Mouse (Mus musculus): ENCODE data around the gene Ptprd.

The Ptprd gene

DNA sequence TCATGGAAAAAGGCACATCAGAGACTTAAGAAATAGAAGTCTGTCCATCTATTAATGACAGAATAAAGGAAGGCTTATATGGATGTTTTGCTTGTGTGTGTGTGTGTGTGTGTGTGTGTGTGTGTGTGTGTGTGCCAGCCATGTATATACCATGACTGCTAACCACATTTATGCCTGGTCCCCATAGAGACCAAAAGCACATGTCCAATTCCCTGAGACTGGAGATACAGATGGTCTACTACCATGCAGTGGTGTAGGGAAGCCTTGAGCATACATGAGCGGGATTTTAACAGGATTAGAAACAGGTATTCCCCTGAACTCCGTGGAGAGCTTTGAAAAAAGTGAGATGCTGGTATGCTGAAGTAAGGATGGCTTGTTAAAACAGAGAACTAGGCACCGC, 1886.1 kb downstream of the Ptprd start:
- in situ Hi-C loops (cut with MboI, MseI), result no loop called here

DNA sequence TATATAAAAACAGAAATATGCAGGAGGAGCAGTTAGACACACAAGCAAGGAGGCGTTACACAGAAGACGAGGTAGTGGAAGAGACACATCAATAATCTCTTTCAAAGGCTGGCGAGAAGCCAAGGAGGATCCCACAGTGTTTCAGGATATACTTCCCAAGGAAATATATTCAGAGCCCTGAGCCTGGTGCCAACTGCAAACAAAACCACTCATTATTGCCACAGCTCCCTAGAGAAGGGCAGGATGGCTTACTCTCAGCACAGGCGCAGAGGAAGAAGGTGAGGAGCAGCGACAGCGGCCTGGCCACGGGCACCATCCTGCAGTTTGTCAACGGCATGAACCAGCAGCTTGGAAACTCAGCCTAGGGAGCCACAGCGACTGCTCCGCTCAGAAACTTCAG, 1886.8 kb downstream of the Ptprd start:
- in situ Hi-C loops (cut with MboI, MseI), result no loop called here

DNA sequence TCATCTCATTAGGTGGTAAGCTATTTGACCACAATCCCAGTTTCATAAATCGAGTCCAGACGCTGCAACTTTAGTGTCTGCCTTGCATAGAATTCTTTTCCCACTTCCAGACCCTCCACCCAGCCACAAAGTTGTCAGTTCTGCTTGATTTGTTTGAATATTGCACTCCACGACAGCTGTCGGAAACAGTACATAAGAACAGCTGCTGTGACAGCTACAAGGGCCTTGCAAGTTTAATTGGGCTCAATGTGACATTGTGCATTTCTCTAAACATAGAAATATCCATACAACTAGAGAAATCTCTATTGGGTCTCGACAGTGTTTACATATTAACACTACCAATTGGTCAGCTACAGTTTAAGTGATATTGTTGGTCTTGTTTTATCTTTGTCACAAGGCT, 1887.3 kb downstream of the Ptprd start:
- in situ Hi-C loops (cut with MboI, MseI), result no loop called here

GRCm38 (mm10) chr4:76319874-76320273, 1891.9 kb downstream of the Ptprd start:
- in situ Hi-C loops (cut with MboI, MseI), result loop anchor here in 1 of 2 experiments (10.0 kb wide), 1 partner anchor 975 kb away; no protein-coding TSS in a partner anchor

DNA sequence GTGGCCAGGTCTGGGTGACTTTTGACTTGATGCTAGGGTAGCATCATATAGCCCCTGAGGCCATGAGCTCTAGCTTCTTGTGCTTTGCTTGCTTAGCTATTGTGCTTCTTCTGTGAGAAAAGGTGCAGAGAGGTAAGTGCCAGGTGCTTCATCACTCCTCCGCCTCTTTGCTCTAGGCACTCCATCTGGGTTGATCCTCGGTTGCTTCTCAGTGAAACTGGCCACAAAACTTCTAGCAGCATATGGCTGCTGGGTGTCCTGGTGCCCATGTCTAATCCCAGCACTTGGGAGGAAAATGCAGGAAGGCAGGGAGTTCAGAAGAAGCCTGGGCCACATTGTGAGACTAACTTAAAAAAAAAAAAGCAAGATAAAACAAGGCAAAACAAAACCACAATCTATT, 1895.8 kb downstream of the Ptprd start:
- in situ Hi-C loops (cut with MboI, MseI), result loop anchor here in 1 of 2 experiments (10.0 kb wide), 1 partner anchor 979 kb away; no protein-coding TSS in a partner anchor

GRCm38 (mm10) chr4:76313749-76314148, 1898.0 kb downstream of the Ptprd start:
- in situ Hi-C loops (cut with MboI, MseI), result loop anchor here in 1 of 2 experiments (10.0 kb wide), 1 partner anchor 981 kb away; no protein-coding TSS in a partner anchor

- in situ Hi-C loops (cut with MboI, MseI), result loop anchor here in 1 of 2 experiments (10.0 kb wide), 1 partner anchor 982 kb away; no protein-coding TSS in a partner anchor
Observed at GRCm38 (mm10) chr4:76312593-76312992, 1899.2 kb downstream of the Ptprd start.

DNA sequence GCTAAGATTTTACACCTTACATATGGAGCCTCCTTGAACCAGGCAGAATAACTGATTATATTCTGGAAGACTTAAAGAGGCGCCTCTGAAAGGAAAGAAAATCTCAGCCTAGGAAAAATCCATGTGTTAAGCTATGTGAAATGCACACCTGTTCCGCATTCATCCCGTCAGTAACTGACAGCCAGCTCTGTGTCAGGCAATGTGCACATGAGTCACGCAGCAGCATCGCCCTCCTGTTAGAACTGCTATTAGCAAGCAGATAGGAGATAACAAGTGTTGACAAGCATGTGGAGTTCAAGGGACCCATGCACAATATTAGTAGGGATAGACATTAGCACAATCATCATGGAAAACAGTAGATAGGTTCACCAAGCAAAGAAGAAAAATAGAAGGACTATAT, 1905.8 kb downstream of the Ptprd start:
- in situ Hi-C loops (cut with MboI, MseI), result no loop called here

- in situ Hi-C loops (cut with MboI, MseI), result no loop called here
Observed at GRCm38 (mm10) chr4:76297375-76297774, 1914.4 kb downstream of the Ptprd start.

DNA sequence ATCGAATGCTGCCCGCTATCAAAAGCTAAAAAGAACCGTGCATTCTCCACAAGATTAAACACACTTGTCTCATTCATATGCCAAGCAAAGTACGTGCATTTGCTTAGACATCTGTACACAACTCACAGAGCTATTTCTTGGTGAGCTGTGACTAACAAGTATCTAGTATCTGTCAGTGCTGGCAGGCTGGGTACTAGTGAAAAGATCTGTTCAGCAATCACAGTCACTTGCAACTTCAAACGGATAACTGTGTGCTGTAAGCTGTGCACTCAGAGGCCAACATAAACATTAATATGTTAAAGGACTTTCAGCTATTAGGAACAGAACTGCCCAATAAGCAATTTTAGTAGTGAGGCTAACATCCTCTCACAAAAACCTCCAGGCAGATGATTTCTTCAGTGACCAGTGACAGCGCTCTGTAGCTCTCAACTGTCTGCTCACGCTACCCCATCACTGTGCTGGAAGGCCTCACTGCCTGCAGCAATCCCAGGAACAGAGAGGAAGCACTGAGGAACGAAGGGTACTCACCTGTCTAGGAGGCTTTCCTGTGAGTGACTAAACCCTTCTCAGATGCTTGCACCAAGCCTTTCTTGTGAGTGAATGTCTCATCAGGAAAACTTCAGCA, 1918.9 kb downstream of the Ptprd start:
- in situ Hi-C loops (cut with MboI, MseI), result no loop called here

DNA sequence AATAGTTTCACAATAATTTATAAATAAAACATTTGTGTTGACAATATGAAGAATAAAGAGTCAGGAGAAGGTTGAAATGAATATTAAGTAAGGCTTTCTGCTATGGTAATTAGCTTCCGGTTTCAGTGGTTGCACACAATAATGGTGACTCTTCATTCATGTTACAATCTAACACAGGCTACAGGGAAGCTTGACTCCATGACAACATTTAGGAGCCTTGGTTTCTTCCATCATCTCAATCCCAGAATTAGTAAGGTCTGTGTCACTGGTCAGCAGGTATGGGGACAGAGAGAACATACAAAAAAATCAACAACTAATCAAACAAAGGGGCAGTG, 1921.3 kb downstream of the Ptprd start:
- in situ Hi-C loops (cut with MboI, MseI), result no loop called here

DNA sequence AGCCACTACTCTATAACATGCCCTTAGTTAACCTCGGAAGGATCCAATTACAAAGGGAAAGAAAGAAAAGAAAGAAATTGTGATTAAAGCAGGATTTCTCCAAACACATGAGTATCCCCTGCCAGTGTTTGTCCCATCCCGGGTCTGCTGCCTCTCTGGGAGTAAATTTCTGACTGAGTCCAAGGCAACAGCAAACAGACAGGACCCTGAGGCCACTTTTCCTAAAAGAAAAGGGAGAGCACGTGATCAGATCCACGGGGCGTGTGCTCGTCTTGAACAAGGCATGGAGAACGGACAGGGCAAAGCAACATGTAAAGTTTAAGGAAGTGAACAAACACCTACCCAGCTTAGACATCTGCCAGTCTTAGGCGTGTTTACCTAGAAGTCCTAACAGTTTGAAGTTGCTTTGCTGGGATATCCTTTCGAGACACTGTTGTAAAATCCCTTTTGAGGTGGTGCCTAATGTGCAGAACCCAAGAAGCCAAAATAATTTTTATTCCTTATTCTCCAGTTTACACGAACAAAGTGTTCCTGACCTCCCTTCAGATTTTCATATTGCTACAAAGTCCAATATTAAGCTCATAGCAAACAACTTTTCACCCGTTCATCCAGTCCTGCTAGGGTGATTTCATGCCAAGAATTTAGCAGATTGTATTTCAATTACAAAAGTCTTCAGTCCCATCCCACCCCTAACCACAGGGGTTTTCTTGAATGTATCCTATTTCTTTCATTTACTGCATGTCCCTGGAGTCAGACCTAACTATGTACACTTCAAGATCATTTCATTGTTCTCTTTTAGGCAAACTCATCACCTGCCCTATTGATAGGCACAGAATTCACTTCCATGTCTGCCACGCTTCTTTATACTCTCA, 1921.9 kb downstream of the Ptprd start:
- in situ Hi-C loops (cut with MboI, MseI), result no loop called here

- in situ Hi-C loops (cut with MboI, MseI), result no loop called here
Observed at GRCm38 (mm10) chr4:76286016-76286415, 1925.7 kb downstream of the Ptprd start.

- in situ Hi-C loops (cut with MboI, MseI), result no loop called here
Observed at GRCm38 (mm10) chr4:76282886-76283285, 1928.9 kb downstream of the Ptprd start.

DNA sequence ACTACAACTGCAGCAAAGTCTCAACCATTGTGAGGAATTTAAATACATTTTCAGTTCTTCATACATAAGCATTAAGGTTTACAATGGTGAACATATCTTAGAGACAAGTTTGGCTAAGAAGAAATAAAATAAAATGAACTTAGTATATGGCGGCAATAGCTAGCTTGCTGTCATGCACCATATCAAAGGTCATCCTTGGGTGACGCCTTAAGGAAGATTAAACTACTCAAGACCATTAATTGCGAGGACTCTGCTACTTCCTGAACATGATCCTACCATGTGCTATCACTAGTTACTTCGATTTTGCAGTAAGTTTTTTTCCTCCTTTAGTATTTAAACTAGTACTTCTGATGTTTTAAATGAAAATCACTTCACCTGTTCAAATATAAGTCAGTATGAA, 1949.0 kb downstream of the Ptprd start:
- in situ Hi-C loops (cut with MboI, MseI), result no loop called here

DNA sequence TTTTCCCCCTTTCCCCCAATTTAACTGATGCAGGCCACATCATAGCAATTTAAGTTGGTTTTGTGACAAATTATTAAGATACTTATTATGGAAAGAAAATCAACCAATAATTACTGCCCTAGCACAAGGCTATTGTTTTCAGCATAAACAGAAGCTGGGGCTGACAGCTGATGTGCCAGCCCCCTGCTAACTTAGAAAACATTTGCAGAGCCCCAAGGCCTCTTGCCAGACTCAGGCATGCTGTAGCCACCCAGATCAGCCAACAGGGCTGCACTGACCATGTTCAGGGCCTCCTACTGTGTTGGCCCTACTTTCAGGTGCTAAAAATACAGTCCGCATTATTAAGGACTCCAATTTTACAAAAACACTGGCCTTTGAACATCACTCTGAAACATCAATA, 1951.1 kb downstream of the Ptprd start:
- in situ Hi-C loops (cut with MboI, MseI), result no loop called here

GRCm38 (mm10) chr4:76260286-76260685, 1951.5 kb downstream of the Ptprd start:
- in situ Hi-C loops (cut with MboI, MseI), result no loop called here

DNA sequence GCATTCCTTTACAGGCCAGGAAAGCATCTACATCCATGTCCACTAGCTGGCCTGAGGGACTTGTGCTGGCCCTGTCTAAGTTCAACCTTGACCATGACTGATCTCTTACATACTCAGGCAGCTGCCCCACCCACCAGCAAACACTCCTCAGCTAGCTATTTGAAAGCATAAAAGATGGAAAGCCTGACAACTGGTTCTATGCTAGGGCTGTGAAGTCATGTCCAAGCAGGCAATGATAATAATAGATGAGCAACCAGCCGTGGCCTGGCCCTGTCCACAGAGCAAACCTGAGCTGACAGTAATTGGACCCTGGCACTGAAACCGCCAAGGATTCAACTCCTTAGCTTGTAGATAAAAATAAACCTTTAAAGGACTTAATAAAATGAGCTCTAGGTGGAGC, 1952.1 kb downstream of the Ptprd start:
- in situ Hi-C loops (cut with MboI, MseI), result no loop called here

DNA sequence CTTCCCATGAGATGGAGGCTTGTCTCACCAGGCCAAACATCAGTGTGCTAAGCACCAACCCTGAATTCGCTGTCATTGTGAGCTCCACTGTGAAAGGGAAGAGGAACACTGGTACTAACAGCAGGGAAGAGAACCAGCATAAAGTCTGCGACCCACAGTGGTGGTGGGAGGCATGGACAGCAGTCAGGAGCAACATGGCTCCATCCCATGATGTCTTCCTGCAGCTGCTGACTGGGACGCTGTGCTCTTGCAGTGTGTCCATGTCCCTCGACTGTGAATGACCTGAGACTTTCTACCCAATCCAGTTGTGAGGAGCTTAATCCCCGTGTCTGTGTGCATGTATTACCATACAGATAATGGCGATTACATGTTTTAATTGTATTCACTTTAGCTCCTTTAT, 1967.4 kb downstream of the Ptprd start:
- in situ Hi-C loops (cut with MboI, MseI), result no loop called here

- in situ Hi-C loops (cut with MboI, MseI), result no loop called here
Observed at GRCm38 (mm10) chr4:76241542-76241941, 1970.2 kb downstream of the Ptprd start.

- in situ Hi-C loops (cut with MboI, MseI), result no loop called here
Observed at GRCm38 (mm10) chr4:76241140-76241539, 1970.6 kb downstream of the Ptprd start.

DNA sequence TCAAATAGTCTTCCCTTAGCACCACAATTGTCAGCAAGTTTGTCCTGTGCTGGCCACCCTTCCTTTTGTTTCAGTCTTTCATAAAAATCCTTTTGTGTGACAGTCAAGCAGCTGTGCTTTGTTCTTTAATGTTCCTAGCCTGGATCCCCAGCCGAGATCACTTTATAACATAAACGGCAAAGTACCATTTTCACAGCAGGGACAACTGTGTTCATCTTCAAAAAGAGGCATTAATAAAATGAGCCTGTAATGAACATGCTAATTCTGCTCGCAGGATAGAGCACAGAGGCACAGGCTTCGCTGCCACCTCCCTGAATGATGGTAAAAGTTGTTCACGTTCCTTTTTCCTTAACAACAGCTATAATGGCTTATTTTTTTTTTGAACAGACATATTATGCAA, 1972.7 kb downstream of the Ptprd start:
- in situ Hi-C loops (cut with MboI, MseI), result no loop called here

GRCm38 (mm10) chr4:76238577-76238976, 1973.2 kb downstream of the Ptprd start:
- in situ Hi-C loops (cut with MboI, MseI), result no loop called here
